Mouse (Mus musculus) layer of hippocampus, adult 18-20 months (tissue): Measurements from ENCODE around the gene Usp44. TPM values are rescaled to one million over a fixed set of nuclear protein-coding genes. Genes with fewer than 3 reads are reported as not detected.
"Not testable (repeated sequence)": the region's sequence is repeated elsewhere in the genome, so short reads cannot be mapped to it uniquely, and the experiment has no call there.

Experiments used
- DNase-seq, 2 experiments: peaks; one replicate each; pipeline ENCODE4 v3.0.0; 2022; ENCODE audit warnings: low spot score in 2 of 2
- long read RNA-seq: library from polyadenylated mRNA; stranded (forward); transcript quantifications from one replicate; pipeline ENCODE4 v2.0.0, GENCODE M21; 2021
- total RNA-seq, 2 experiments: library from RNA; stranded (reverse); gene quantifications; 2 replicates each; pipeline ENCODE4 v1.2.3; 2021

Gene Usp44
- not detected for total RNA-seq
- long read RNA-seq = 0 reads

GRCm38 (mm10) chr10:93830931-93831729, at the start of gene Usp44:
TSS of gene Usp44 (plus strand) at chr10:93831555.
- DNase-seq = no peak

- no peak for DNase-seq
These were observed 47.9 kb upstream of the Usp44 start for GRCm38 (mm10) chr10:93783216-93784013.

DNA sequence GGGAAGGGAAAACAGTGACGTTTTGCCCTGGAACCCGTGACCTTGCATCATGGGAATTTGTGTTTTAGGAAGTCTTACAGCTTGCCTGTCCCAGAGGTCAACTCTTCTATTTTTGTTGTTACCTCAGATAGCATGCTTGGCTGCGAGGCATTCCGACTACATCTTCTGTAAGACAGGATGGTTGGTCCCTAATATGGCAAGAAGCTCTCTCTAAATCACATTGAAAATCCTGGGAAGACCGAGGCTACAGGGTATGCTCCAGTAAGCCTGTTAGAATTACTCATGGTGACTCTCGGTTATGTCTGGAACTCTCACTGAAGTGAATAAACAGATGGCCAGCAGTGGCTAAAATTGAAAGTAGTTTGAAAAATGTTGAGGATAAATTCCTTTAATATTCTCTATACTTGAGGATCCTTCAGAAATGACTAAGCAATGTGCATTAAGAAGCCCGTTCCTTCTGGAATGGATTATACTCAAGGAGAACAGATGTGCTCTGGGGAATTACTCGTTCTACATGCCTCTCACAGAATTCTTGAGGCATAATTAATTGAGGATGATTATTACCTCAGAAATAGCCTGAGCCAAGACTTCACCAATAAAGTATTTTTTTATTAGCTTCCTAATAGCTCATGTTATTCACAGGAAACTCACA, 31.5 kb upstream of the Usp44 start:
- no peak for DNase-seq

GRCm38 (mm10) chr10:93800363-93800722, 31.0 kb upstream of the Usp44 start:
- DNase-seq = no peak

- DNase-seq = no peak
These were observed 30.5 kb upstream of the Usp44 start for GRCm38 (mm10) chr10:93800895-93801294.

DNA sequence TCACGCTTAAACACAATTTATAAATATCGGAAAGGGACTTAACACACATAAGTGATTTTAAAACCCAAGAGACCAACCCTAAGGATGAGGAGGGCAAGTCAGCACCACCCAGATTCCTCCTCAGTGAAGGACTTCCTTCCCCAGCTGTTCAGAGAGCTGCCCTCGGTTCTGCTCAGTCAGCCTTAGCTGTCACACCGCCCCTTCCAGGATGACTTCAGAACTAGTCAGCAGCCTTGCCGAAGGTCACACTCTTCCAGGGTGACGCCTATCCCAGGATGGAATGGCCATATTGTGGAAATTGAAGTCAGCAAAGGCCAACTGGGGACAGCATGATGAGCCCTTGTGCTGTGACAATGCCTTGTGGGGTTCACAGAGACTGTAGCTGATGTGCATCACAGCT, 28.2 kb upstream of the Usp44 start:
- no peak for DNase-seq

DNA sequence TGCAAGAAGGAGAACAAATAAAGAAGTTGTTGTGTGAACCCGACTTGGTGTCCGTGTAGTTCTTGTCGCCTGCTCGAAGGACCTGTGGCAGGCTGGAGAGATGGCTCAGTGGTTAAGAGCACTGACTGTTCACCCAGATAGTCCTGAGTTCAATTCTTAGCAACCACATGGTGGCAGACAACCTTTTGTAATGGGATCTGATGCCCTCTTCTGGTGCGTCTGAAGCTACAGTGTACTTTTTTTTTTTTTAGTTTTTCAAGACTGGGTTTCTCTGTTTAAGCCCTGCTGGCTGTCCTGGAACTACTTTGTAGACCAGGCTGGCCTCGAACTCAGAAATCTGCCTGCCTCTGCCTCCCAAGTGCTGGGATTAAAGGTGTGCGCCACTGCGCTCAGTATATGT, 21.9 kb upstream of the Usp44 start:
- DNase-seq = not testable (repeated sequence)

DNA sequence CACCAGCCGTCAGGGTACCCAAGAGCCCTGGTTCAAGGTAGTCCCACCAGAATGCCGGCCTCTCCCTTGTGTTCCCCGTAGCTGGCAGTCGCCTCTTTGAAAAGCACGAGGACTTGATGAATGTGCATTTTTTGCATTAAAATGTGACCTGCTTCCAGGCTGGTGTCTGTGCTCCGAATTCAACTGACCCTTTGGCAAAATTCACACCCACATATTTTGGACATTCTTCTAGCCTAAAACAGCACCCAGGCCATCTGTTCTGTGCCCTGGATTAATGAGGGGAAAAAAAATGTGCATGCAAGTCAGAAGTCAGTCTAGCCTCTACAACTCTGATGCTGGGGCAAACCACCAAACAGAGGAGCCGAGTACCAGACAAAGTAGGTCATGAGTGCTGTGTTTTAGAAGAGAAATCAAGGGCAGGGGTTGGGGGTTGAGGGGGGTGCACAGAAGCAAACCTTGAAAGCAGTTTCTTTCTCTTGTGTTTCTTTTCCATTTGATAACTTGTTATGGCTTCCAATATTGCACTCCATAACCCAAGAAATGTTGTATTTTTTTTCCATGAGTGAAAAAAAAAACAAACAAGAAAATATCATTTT, 20.7 kb upstream of the Usp44 start:
- no peak for DNase-seq

- DNase-seq = no peak
These were observed 19.3 kb upstream of the Usp44 start for GRCm38 (mm10) chr10:93812098-93812497.

DNA sequence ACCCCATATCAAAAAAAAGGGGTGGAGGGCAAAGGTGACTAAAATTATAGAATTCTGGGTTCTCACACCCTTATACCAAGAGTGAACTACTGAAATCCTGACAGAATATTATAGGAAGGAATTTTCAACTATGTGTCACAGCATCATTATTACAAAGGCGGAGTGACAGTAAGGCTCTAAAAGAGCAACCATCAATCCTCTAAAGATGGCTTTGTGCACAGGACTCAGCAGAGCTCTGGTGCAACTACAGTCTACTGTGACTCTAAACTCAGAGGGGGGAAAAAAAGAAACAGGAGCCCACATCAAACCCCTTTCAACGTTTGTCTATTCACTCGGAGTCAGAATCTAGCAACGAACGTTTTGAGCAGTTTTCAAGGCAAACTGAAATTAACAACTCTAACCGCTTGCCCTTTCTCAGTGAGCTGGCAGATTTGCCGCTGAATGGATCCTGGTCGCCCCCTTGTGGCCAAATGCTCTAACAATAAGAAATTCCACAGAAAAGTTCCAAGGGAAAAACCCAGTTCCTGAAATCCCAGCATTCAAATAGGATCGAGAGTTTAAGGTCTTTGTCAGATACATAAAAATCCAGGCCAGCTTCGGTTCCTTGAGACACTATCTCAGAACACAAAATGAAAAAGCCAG, 18.5 kb upstream of the Usp44 start:
- peak; percentile 70 to 88 for DNase-seq

- DNase-seq = no peak
These were observed 17.6 kb upstream of the Usp44 start for GRCm38 (mm10) chr10:93813755-93814154.

GRCm38 (mm10) chr10:93818661-93819060, 12.7 kb upstream of the Usp44 start:
- DNase-seq = peak; percentile 59 to 84

DNA sequence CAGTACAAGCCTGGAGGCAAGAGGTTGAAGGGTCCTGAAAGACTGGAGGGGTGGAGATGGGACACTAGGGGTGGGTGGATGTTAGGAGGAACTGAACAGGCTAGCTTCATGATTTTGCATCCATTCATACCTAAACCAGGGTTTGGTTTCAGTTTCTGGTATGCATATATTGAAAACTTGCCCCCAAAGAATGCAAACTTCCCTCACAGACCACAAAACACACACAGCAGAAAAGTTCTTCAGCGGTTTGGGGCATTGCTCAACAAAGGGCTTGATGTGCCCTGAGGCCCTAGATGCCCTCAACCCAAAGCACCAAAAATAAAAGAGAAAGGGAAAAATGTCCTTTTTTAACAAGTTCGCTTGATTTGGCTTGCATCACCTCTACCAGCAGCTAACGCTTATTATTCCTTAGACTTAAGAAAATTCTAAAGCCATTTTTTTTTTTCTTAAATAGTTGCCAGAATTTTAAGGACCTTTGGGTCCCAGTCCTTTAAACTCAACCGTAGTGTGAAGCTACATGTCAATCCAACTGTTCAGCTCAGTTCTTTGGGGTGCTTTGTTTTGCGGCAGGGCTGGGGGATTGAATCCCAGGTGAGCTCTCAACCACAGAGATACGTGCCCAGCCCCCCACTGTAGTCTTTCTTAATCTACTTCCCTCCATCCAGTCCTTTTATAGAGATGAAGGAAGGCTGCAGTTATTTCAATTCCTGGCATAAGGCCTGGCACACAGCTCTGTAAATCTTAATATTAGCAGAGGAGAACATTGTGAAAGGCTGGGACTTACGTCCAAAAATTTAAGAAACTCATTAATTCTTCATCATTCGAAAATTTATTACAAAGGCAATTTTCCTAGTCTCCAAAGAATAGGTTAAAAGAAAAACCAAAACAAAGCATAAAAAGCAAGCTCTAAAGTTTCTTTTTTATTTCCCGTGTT, 1.2 kb upstream of the Usp44 start:
- DNase-seq = no peak

- DNase-seq = no peak
These were observed 597 bp downstream of the Usp44 start for GRCm38 (mm10) chr10:93831730-93832574.

DNA sequence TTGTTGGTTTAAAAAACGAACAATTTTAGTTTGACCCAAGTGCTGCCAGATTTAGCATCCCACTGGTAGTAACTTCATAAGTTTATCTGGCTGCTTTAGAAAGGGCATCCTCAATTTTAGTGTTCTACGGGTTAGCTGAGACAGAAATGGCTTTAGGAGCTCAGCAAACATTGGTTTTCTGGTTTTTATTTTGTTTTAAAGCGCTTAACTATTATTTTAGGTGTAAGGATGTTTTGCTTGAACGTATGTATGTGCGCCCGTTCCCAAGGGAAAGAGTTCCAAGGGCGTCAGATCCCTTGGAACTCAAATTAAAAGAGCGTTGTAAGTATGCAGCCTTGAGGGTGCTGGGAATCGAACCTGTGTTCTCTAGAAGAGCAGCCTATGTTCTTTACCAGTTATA, 1.5 kb downstream of the Usp44 start:
- no peak for DNase-seq

DNA sequence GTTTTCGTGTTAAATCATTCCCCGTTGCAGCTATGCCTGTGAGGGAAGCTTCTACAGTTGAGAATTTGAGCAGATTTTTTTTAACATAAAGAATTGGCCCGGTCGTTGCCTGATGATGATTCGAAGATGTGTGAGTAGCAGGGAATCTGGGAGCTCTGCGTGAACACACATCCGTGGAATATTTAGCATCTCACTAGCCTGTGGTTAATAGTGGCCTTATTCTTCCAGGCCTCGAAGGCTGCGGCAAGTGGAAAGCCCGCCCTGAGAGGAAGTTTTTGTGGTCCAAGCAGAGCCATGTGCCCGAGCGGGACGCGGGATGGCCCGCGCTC, 2.0 kb downstream of the Usp44 start:
- no peak for DNase-seq

GRCm38 (mm10) chr10:93833699-93834393, 2.5 kb downstream of the Usp44 start:
- DNase-seq = no peak

DNA sequence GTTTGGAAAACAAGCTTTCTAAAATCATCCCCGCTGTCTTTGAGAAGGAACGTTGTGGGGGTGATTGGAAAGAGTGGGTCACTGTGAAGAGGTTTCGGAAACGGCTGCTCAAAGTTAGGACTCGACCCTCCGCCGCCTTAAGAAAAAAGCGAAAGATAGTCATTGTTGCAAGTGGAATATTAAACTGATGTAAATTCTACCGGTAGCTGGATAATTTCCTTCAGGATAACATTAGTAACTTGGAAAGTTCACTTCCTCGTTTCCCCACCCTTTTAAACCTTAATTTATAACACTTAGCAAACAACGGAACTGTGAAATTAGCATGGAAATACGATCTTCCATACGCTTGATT, 3.0 kb downstream of the Usp44 start:
- DNase-seq = no peak

DNA sequence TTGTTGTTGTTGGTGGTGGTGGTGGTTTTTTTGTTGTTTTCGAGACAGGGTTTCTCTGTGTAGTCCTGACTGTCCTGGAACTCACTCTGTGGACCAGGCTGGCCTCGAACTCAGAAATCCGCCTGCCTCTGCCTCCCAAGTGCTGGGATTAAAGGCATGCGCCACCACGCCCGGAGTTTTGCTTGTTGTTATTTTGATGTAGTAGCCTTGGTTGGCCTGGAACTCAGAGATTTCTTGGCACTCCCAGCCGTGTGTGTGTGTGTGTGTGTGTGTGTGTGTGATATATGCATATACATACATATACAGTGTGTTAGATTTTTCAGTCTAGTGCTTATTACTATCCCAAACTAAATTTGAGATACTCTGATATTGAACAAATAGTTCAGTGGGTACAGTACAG, 3.8 kb downstream of the Usp44 start:
- not testable (repeated sequence) for DNase-seq
